Mouse (Mus musculus) liver, adult 2 months (tissue): ENCODE measurements at regions not wholly inside any gene's neighbourhood (a gene's known extent, or its start where the extent isn't known, plus 50 kb on each side); places are given as distances from the start of the nearest gene placed in this dataset.

Experiments
- DNase-seq: peaks from one replicate; pipeline ENCODE4 v3.0.0-alpha.2; 2011; ENCODE audit warnings: low read depth, low spot score; ENCODE audit errors: extremely low read depth
- H3K27ac ChIP-seq: fragments of 200-500 bp; replicated peaks from 2 replicates; pipeline ENCODE4 v1.5.1; 2012; ENCODE audit warnings: low read depth, mild to moderate bottlenecking, control low read depth, inconsistent platforms, low read length; ENCODE audit not compliant: insufficient read depth
- H3K27me3 ChIP-seq: fragments of 200-500 bp; 2 replicates; pipeline ENCODE4 v1.6.1; 2012; ENCODE audit warnings: mild to moderate bottlenecking, moderate library complexity, low read length, inconsistent platforms; ENCODE audit not compliant: control insufficient read depth, insufficient read depth
- H3K36me3 ChIP-seq: fragments of 200-500 bp; 2 replicates; pipeline ENCODE4 v1.6.1; 2012; ENCODE audit warnings: low read length, inconsistent platforms; ENCODE audit not compliant: control insufficient read depth, insufficient read depth
- H3K4me1 ChIP-seq: fragments of 200-500 bp; 2 replicates; pipeline ENCODE4 v1.6.1; 2011; ENCODE audit warnings: low read length; ENCODE audit not compliant: control insufficient read depth, insufficient read depth
- H3K4me3 ChIP-seq: fragments of 200-500 bp; 2 replicates; pipeline ENCODE4 v1.5.1; 2011; ENCODE audit warnings: low read depth, mild to moderate bottlenecking, control low read depth, low read length, moderate library complexity; ENCODE audit not compliant: insufficient read depth
- H3K79me2 ChIP-seq: fragments of 200-500 bp; 2 replicates; pipeline ENCODE4 v1.6.1; 2012; ENCODE audit warnings: inconsistent platforms, mild to moderate bottlenecking, low read length, moderate library complexity; ENCODE audit not compliant: control insufficient read depth, insufficient read depth
- H3K9ac ChIP-seq: fragments of 200-500 bp; 2 replicates; pipeline ENCODE4 v1.6.1; 2012; ENCODE audit warnings: low read depth, mild to moderate bottlenecking, control low read depth, inconsistent platforms, low read length
- CTCF ChIP-seq: fragments of 200-500 bp; IDR thresholded peaks from 2 replicates; pipeline ENCODE4 v1.5.1; 2011; ENCODE audit warnings: low read depth, low read length, control low read depth
- POLR2A ChIP-seq: fragments of 200-500 bp; IDR thresholded peaks from 2 replicates; pipeline ENCODE4 v1.6.1; 2011; ENCODE audit warnings: low read length, control low read depth; ENCODE audit not compliant: insufficient read depth; ENCODE audit errors: extremely low read depth
- WGBS: fragments of 180-500 bp; shearing (Covaris S2); methylation state at CpG from one replicate; pipeline ENCODE4 v1.1.7; 2018; 5-methylcytosine and 5-hydroxymethylcytosine counted together

DNA sequence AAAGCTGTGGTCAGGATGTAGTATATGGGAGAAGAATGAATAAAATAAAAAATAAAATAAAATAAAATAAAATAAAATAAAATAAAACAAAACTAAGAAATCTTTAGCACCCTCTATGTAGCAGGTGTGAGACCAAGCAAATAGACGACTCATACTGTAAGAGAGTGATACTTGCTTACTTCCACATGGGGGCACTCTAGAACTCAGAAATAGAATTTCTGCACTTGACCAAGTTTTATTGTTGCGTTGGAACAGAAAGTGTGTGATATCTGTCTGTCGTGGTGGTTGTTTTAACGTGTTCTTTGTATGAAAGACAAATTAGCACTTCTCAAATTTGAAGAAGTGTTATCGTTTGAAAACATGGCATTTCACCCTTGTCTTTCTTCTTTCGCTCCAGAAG, 125.4 kb downstream of the Dthd1 start:
- Histone ChIP-seq H3K27ac (no peak overlapping the region), H3K27me3 (no peaks in the 10 kb centered on the region), H3K79me2 (no peaks in the 10 kb centered on the region), H3K36me3 (no peaks in the 10 kb centered on the region), H3K4me1 (no peaks in the 10 kb centered on the region), H3K4me3 (no peak overlapping the region), H3K9ac (no peak overlapping the region)
- DNase-seq = peak; percentile 14
- no peak for TF ChIP-seq POLR2A
- TF ChIP-seq CTCF = no peak
- 42% methylated on average over 6 of the region's 6 CpGs for WGBS
